Mouse (Mus musculus) NIH3T3 (cell line): Measurements from ENCODE around the gene Trp53rka.
"Not testable (repeated sequence)": the region's sequence is repeated elsewhere in the genome, so short reads cannot be mapped to it uniquely, and the experiment has no call there.

ENCODE experiments used
- DNase-seq: peaks from one replicate; pipeline ENCODE4 v3.0.0-alpha.2; 2012; ENCODE audit warnings: low read depth

Gene Trp53rka

GRCm38 (mm10) chr2:165492648-165493553 is at the start of gene Trp53rka:
TSS of gene Trp53rka (minus strand) at chr2:165493324.
- peak; percentile 89 for DNase-seq

- no peak for DNase-seq
Observed at GRCm38 (mm10) chr2:165540975-165541374, 47.9 kb upstream of the Trp53rka start.

- DNase-seq, result no peak
Observed at GRCm38 (mm10) chr2:165533789-165534188, 40.7 kb upstream of the Trp53rka start.

- DNase-seq, result peak; percentile 83
Observed at GRCm38 (mm10) chr2:165529106-165529505, 36.0 kb upstream of the Trp53rka start.

GRCm38 (mm10) chr2:165525609-165526008 is 32.5 kb upstream of the Trp53rka start:
- no peak for DNase-seq

- DNase-seq, result no peak
Observed at GRCm38 (mm10) chr2:165515178-165515728, 22.1 kb upstream of the Trp53rka start.

- DNase-seq, result peak; percentile 20
Observed at GRCm38 (mm10) chr2:165512870-165513600, 19.9 kb upstream of the Trp53rka start.

GRCm38 (mm10) chr2:165512426-165512825 is 19.3 kb upstream of the Trp53rka start:
- no peak for DNase-seq

- DNase-seq, result not testable (repeated sequence)
Observed at GRCm38 (mm10) chr2:165511530-165511929, 18.4 kb upstream of the Trp53rka start.

GRCm38 (mm10) chr2:165510914-165511458 is 17.9 kb upstream of the Trp53rka start:
- DNase-seq, result not testable (repeated sequence)

- no peak for DNase-seq
Observed at GRCm38 (mm10) chr2:165510466-165510865, 17.3 kb upstream of the Trp53rka start.

GRCm38 (mm10) chr2:165509686-165510085 is 16.6 kb upstream of the Trp53rka start:
- DNase-seq, result no peak

GRCm38 (mm10) chr2:165503259-165504203 is 10.4 kb upstream of the Trp53rka start, which contains the start of gene Slc2a10:
TSS of gene Slc2a10 (plus strand) at chr2:165503787.
- peak; percentile 85 for DNase-seq

GRCm38 (mm10) chr2:165498816-165499215 is 5.7 kb upstream of the Trp53rka start:
- peak; percentile 28 for DNase-seq

GRCm38 (mm10) chr2:165497706-165498275 is 4.7 kb upstream of the Trp53rka start:
- DNase-seq, result no peak

- DNase-seq, result peak; percentile 68
Observed at GRCm38 (mm10) chr2:165496251-165496650, 3.1 kb upstream of the Trp53rka start.

- no peak for DNase-seq
Observed at GRCm38 (mm10) chr2:165494495-165494894, 1.4 kb upstream of the Trp53rka start.

- no peak for DNase-seq
Observed at GRCm38 (mm10) chr2:165493587-165494210, 575 bp upstream of the Trp53rka start.

GRCm38 (mm10) chr2:165486881-165487535 is 6.1 kb downstream of the Trp53rka start:
- DNase-seq, result peak; percentile 79

GRCm38 (mm10) chr2:165486401-165486800 is 6.7 kb downstream of the Trp53rka start:
- peak; percentile 42 for DNase-seq
